Mouse (Mus musculus): Measurements from ENCODE around the gene Fam234a.
"Not testable (repeated sequence)": the region's sequence is repeated elsewhere in the genome, so short reads cannot be mapped to it uniquely, and the experiment has no call there.

Gene Fam234a

DNA sequence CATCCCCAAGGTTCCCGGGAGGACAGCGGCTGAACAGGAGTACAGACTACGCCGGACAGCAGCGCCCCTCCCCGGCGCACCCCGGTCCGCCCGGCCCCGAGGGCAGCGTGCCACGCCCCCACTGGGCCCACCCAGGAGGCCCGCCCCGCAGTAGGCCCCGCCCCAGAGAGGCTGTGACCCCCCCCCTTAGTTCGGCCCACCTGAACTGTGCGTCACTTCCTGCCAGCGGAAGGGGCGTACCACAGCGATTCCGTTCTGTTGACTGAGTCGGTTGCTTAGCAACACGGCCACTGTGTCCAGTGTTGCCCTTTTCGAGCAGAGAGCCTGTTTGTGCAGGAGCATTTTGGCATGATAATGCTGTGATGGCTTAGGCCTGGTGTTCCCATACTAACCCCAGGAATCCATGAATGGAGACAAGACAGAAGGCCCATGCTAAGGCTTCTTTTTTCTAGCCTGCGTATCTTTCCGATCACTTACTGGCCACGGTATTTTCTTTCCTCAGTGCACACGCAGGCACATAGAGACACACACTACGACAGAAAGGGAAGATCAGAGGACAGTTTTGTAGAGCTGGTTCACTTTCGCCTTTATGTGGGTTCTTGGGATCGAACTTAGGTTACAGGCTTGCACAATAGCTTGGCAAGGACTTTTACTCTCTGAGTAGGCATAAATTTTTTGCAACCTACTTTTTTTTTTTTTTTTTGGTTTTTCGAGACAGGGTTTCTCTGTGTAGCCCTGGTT is at the start of gene Fam234a:
Fam234a (minus strand) TSS at position 142 of the 741 bp plus-strand sequence.
- DNase-seq, result peak; percentile 99

DNA sequence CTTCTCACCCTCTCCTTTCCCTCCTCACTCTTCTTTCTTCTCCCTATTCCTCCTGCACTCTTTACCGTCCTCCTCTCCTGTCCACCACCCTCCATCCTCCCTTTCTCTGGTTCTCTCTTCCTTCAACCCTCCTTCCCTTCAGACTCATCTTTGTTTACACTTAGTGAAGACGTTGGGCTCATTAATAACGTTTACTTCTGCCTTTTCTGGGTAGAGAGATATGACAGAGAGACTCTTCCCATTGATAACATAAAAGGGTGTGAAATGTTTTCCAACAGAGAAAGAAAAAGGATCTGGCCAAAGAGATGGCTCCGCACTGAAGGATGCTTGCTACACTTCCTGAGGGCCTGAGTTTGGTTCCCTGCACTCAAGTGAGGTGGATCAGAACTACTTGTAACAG is 45.4 kb upstream of the Fam234a start:
- no peak for DNase-seq

DNA sequence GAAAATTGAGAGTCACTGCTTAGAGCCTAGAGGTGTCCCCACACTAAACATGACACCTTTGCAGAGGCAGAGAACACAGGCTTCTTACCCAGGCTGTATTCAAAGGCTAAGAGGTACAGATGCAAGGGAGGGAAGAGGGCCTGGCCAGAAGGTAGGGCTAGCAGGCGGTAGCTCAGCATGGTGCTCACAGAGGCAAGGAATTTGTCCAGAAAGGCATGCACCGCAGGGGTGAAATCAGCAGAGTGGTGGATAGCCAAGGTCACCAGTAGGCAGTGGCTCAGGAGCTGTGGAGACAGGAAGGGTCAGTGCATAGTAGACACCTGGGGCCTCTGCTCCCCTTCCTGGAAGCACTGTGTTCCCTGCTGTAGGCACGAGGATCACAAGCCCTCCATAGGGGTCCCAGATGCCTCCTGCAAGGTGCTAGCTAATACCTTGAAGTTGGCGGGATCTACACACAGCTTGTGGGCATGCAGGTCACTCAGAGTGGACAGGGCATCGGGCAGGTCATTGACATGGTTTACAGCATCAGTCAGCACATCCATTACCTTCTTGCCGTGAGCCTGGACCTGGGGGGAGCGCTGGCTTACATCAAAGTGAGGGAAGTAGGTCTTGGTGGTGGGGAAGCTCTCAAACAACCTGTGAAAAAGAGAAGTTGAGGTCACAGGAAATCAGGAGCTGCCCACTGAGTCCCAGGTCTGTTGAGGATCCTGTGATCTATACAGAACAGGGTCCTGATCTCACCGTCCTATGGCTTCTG is 42.3 kb upstream of the Fam234a start:
- DNase-seq, result no peak

DNA sequence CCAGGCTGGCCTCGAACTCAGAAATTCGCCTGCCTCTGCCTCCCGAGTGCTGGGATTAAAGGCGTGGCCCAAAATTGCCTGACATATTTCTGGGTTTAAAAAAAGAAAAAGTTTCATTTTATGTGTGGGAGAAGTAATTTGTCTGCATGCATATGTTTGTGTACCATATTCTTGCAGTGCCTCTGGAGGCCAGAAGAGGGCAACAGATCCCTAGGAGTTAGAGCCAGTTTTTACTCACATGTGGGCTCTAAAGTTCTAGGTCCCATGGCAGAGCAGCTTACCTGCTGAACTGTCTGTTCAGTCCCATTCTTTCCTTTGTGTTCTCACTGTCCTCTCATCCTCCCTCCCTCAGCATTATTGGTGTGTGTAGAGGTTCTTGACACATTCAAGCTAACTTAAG is 32.7 kb upstream of the Fam234a start:
- DNase-seq, result peak; percentile 56

DNA sequence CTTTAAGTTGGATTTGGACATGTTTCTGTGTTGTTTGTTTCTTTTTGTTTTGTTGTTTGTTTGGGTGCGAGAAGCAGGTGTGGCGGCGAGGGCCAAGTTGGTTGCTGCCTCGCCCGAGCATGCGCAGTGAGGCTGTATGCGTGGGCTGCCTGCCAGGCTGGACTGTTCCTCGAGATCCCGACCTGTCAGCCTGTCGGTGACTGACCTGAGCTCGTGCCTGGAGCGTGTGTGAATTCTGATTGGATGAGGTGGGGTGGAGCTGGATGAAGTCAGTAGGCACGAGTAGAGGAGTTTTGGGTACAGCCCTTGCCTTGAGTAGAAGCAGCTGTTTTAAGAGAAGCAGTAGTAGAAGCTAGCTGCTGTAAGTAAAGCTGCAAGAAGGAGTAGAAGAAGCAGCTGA is 31.9 kb upstream of the Fam234a start:
- no peak for DNase-seq

DNA sequence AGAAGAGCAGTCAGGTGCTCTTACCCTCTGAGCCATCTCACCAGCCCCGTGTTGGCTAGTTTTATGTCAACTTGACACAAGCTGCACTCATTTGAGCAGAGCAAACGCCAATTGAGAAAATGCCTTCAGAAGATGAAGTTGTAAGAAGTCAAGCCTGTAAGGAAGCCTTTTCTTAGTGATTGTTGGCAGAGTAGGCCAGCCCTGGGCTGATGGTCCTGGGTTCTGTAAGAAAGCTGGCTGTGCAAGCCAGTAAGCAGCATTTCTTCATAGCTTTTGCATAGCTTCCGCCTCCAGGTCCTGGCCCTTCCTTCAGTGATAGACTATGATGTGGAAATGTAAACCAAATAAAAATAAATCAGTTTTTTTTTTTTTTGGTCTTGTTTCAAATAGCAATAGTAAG is 28.5 kb upstream of the Fam234a start:
- no peak for DNase-seq

DNA sequence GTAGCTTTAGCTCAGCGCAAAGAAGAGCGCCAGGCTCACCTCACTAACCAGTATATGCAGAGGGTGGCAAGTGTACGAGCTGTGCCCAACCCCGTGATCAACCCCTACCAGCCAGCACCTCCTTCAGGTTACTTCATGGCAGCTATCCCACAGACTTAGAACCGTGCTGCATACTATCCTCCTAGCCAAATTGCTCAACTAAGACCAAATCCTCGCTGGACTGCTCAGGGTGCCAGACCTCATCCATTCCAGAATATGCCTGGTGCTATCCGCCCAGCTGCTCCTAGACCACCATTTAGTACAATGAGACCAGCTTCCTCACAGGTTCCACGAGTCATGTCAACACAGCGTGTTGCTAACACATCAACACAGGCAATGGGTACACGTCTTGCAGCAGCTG is 25.5 kb upstream of the Fam234a start:
- DNase-seq, result not testable (repeated sequence)

DNA sequence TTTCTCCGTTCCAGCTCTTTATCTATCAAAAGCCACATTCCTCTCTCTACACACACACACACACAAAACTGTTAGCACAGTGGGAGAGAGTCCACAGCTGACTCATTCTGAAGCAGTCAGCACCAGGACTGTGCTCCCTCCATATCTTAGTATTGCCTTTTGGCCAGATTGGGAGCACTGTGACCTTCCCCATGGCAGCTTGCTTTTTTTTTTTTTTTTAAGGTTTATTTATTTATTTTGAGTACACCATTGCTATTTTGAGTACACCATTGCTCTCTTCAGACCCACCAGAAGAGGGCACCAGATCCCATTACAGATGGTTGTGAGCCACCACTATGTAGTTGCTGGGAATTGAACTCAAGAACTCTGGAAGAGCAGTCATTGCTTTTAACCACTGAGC is 24.8 kb upstream of the Fam234a start:
- peak; percentile 32 for DNase-seq

DNA sequence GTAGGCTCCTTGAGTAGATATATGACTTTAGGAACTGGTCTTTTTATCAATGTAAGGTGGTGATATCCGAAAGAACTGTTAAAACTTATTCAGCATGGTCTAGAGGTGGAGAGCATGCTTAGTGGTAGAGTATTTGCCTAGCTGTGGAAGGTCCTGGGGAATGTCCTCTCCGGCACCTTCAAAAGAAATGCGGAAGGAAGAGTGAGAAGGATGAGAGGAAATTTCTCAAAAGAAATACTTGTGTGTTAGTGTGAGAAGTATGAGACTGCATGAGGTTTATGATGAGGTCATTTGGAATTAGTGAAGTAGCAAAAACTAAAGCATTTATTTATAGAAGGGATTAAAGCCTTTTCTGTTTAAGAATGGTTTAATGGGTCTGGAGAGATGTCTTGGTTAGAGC is 18.3 kb upstream of the Fam234a start:
- DNase-seq, result no peak

DNA sequence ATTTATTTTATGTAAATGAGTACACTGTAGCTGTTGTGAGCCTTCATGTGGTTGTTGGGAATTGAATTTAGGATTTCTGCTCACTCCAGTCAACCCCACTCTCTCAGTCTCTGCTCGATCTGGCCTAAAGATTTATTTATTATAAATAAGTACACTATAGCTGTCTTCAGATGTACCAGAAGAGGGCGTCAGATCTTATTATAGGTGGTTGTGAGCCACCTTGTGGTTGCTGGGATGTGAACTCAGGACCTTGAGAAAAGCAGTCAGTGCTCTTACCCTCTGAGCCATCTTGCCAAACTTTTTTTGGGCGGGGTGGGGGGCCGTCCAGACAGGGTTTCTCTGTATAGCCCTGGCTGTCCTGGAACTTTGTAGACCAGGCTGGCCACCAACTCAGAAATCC is 17.8 kb upstream of the Fam234a start:
- DNase-seq, result no peak

DNA sequence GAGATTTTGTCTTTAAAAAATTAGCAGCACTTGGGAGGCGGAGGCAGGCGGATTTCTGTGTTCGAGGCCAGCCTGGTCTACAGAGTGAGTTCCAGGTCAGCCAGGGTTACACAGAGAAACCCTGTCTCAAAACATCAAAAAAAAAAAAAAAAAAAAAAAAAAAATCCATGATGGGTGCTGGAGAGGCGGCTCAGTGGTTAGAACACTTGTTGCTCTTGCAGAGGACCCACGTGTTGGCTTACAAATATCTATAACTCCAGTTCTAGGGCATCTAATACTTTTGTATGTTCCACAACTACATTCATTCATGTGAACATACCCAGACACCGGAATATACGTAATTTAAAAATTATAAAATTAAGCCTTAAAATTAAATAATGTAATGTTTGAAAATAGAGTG is 11.3 kb upstream of the Fam234a start:
- DNase-seq, result no peak

DNA sequence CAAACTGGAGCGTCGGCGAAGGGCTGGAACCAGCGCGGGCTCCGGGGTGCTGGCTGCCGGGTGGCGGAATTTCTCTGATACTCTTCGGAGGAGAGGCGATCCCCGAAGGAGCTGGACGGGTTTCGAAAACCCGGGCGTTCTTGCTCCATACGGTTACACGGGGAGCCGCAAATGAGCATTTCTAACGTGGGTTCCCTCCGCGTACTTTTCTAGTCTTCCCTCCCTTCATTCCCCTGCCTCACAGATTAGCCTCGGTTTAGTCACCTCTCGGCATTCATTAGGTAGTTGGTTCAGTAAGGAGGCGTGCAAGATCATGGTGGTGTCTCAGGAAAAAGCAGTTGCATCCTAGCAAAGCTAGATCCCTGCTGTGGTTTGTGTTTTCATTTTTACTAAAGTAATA is 9.4 kb upstream of the Fam234a start:
- no peak for DNase-seq

DNA sequence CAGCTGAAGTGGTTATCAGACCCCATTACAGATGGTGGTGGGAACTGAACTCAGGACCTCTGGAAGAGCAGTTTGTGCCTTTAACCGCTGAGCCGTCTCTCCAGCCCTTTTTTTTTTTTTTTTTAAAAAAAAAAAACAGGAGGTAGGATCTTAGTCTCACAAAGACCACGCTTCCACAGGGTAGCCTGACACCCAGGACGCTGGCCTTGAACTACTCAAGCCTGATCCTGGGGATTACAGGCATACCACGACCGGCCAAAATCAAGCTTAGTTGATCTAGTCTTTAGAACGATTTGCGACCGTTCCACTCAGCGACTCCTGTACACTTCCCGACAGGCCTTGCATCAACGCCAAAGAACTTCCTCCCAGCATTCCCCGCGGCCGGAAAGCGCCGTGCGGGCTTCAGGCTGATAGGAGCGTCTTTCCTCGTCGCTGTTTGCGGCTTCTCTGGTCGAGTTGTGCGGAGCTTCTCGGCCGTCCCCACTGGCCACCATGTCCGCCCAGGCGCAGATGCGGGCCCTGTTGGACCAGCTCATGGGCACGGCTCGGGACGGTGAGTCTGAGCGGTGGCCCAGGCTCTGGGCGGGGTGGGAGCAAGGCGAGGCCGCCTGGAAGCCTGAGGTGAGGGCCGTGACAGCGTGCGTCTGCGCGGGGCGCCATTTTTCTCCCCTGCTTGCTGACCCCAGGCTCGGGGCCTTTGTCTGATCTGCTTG is 8.7 kb upstream of the Fam234a start, which contains the start of gene Luc7l:
Luc7l (plus strand) TSS at position 358 of the 713 bp plus-strand sequence.
- peak; percentile 98 for DNase-seq

DNA sequence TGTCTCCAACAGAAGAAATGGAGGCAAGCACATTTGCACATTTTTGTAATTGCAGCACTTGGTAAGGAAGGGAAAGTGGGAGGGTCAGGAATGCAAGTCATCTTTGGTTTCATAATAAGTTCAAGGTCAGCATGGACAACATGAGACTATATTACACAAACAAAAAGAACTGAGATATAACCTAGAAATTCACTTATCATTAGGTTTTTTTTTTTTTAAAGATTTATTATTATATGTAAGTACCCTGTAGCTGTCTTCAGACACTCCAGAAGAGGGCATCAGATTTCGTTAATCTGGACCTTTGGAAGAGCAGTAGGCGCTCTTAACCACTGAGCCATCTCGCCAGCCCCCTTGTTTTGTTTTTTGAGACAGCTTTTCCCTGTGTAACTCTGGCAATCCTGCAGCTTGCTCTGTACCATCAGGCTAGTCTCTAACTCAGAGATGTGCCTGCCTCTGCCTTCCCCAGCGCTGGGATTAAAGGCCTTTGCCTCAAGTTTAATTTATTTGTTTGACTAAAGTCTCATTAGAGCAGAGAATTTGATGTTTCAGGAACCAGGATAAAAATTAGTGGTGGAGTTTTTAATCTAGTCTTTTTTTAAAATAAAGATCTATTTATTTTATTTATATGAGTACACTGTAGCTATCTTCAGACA is 8.0 kb upstream of the Fam234a start:
- no peak for DNase-seq

DNA sequence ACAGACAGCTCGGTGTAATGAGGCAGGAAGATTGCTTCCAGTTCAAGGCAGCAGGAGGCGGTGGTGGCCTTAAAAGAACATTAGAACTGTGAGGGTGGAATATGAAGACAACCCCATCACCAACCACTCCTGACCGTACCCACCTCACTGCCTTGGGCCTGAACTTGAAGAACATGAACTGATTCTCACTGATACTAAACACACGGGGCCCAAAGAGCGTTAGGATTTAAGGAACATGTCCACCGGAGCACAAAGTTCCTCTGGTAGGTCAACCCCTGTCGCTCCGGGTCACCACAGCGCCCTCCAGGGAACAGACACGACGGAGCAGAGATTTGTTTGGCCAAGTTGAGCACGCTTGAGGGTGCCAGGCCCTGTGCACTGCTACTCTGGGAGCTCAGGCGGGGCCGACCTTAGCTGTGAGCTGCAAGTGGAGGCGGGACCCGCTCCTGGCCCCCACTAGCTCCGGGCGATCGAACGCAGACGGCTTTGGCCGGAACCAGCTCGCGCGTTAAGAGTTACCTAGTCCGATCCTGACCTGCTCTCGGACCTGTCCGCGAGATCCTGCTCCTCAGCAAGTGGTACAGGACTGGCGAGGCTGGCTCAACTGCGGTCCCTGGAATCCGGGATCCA is 456 bp downstream of the Fam234a start:
- no peak for DNase-seq

DNA sequence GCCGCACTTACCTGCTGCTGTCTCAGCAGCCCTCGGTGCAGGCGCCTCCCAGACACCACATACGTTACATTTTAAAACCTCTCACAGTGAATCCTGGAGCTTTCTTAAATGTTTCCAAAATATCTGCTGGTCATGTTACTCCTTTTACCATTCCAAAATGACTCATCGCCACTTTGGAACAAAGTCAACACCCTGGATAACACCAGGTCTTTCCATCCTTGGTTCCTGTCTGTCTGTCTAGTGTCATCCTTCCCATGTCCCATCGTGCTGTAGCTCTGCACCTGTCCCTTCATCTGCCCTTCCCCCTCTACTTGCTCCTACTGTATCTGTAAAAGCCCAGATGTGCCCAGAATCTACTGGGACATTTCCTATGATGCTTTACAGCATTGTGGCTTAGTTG is 3.1 kb downstream of the Fam234a start:
- no peak for DNase-seq

DNA sequence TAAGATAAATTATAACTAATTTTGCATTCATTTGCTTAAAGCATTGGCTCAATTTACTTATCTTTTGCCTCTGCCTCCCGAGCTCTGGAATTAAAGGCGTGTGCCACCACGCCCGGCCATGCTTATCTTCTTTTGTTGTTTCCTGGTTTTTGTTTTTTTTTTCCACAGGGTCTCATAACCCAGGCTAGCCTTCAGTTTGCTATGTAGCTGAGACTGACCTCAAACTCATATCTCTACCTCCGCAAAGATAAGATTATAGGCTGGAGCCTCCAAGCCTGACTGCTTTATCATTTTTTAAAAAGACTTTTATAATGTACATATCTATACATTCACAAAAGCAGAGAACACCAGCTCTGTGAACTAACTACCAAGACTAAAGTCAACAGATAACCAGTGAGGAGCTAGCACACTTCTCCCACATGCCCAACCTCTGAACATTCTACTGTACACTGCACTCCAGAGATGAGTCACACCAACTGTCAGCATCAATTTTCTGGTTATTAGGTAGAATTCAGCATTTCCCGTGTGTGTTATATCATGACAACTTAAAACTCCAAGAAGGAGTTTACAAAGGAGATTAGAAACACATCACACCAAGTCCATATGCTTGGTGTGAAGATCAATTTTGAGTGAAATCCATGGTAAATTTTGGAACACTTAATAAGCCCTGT is 3.8 kb downstream of the Fam234a start:
- DNase-seq, result no peak

DNA sequence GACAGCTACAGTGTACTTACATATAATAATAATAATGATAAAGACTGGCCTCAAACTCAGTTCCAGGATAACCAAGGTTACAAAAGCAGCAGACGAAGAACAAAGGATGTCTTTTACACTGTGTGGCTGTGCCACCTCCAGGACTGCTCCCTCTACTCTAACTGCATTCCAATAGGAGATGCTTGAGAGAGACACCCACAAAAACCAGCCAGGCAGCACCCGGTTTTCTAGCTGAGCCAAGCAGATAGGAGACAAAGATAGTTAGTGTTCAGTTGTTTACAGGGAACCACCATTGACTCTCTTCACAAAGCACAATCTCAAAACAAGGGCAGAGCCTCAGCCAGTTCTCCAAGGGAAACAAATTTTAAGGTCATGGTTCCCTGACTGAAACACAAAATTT is 4.5 kb downstream of the Fam234a start:
- no peak for DNase-seq

DNA sequence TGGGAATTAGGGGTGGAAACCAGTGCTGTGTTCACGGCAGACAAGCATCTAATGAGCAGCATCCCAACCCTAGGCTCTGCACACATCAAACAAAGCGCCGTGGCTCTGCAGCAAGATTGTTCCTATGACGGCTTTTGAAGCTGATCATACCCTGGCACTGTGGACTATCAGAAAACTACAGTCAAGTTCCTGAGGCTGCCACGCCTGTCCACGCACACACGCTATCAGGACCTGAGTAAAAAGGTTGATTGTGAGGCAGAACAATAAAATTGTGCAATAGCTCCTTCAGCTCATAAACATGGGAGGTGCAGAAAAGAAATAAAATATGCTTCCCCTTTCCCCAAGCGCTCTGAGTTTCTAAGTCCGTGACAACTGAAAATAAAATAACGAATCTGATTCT is 6.4 kb downstream of the Fam234a start:
- no peak for DNase-seq

DNA sequence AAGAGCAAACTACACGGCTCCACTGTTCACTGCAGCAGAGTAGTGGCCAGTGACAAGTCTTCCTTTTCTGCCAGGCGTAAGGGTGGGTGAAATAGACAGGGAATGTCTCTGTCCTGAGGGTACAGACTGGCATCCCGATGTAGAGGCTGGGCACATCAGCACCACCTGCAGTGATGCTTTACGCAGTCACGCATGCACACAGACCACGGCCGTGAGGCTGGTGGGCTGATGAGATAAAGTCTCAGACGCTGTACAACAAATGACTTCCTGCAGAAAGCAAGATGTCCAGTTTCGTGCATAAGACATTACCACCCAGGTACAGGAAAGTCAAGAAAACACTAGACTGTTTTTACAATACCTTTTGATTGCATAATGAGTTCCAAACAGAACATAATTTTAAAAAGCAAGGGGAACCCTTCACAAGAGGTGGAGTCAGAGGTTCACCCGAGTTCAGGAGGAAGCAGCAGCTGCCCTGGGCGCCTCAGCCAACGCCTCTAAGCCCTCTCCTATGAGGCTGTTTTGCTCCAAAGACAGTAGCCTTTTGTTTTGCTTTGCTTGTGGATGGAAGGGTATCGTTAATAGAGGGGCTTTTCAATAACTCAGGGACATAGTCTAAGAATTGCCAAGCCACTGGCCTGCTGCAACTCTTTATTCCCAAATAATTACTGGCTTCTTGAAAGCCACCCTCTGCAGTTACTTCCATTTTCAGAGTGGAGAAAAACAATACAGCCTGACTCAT is 8.8 kb downstream of the Fam234a start:
- DNase-seq, result peak; percentile 72

DNA sequence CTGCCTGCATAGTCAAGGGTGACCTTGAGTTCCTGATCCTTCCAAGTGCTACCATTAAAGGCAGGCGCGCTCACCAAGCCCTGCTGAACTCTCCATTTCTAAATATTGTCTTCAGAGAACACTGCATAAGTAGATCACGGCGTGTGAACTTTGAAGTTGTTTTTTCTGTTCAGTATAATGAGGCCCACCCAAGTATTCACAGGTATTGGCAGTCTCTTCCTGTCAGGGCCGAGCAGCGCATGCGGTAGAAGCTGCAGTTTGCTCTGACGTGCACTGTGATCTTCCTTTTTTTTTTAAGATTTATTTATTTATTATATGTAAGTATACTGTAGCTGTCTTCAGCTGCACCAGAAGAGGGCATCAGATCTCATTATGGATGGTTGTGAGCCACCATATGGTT is 9.7 kb downstream of the Fam234a start:
- no peak for DNase-seq
